Mouse (Mus musculus) stomach, embryonic 14.5 days (tissue): ENCODE results near the gene Mapk14. TPM values are rescaled to one million over a fixed set of nuclear protein-coding genes. Genes with fewer than 3 reads are reported as not detected.

Experiments
- ATAC-seq: fragments of 200-750 bp; cut with Nextera tagmentation; 2 replicates; pipeline ENCODE4 v1.8.0; 2017; ENCODE audit warnings: low read depth, moderate TSS enrichment; ENCODE audit not compliant: insufficient number of reproducible peaks, insufficient read depth, low FRiP score
- H3K27ac ChIP-seq: fragments of 300-500 bp; sonication (generic); 2 replicates; pipeline ENCODE4 v1.5.1; 2014; ENCODE audit warnings: mild to moderate bottlenecking, low read length, moderate library complexity, mixed read lengths
- H3K27me3 ChIP-seq: fragments of 300-500 bp; sonication (generic); 2 replicates; pipeline ENCODE4 v1.6.1; 2014; ENCODE audit warnings: low read length, control low read depth, mixed read lengths; ENCODE audit not compliant: control insufficient read depth, insufficient read depth
- H3K36me3 ChIP-seq: fragments of 300-500 bp; sonication (generic); 2 replicates; pipeline ENCODE4 v1.6.1; 2014; ENCODE audit warnings: mild to moderate bottlenecking, control low read depth, low read length, moderate library complexity, mixed read lengths; ENCODE audit not compliant: control insufficient read depth, insufficient read depth
- H3K4me1 ChIP-seq: fragments of 300-500 bp; sonication (generic); 2 replicates; pipeline ENCODE4 v1.6.1; 2014; ENCODE audit warnings: low read length, control low read depth, mixed read lengths; ENCODE audit not compliant: control insufficient read depth, insufficient read depth
- H3K4me2 ChIP-seq: fragments of 300-500 bp; sonication (generic); replicated peaks from 2 replicates; pipeline ENCODE4 v1.6.1; 2014; ENCODE audit warnings: low read depth, low read length, control low read depth
- H3K4me3 ChIP-seq: fragments of 300-500 bp; sonication (generic); 2 replicates; pipeline ENCODE4 v1.5.1; 2014; ENCODE audit warnings: low read depth, low read length, control low read depth
- H3K9ac ChIP-seq: fragments of 300-500 bp; sonication (generic); replicated peaks from 2 replicates; pipeline ENCODE4 v1.6.1; 2014; ENCODE audit warnings: low read depth, mild to moderate bottlenecking, control low read depth, low read length, moderate library complexity, mixed read lengths
- H3K9me3 ChIP-seq: fragments of 300-500 bp; sonication (generic); 2 replicates; pipeline ENCODE4 v1.6.1; 2016; ENCODE audit warnings: low read depth, low read length, control low read depth; ENCODE audit not compliant: control insufficient read depth
- WGBS: fragments of 180-500 bp; shearing (Covaris S2); extraction: QIAGEN DNeasy Blood & Tissue Kit; methylation state at CpG from one replicate; pipeline ENCODE4 v1.1.7; 2014; 5-methylcytosine and 5-hydroxymethylcytosine counted together
- polyA plus RNA-seq: library from polyadenylated mRNA; unstranded; fragments of >200 nt; fragmentation: Nextera tagmentation; extraction: Ambion mirVana; gene quantifications from 2 replicates; pipeline ENCODE4 v1.2.1, GENCODE M21; 2014

Gene Mapk14
- polyA plus RNA-seq, 1 experiment from 2014 or later, result 53.4 TPM

GRCm38 (mm10) chr17:28736486-28736885 lies 45.4 kb downstream of the Mapk14 start:
- H3K27ac ChIP-seq, result no peak overlapping the region
- no peaks in the 10 kb centered on the region for H3K4me1 ChIP-seq
- no peak overlapping the region for H3K9ac ChIP-seq
- no peaks in the 10 kb centered on the region for H3K9me3 ChIP-seq
- peaks cover 39% of the 10 kb centered on the region for H3K36me3 ChIP-seq
- H3K4me3 ChIP-seq, result no peak overlapping the region
- H3K27me3 ChIP-seq, result no peaks in the 10 kb centered on the region
- ATAC-seq, result no peak
- no peak overlapping the region for H3K4me2 ChIP-seq
- WGBS, result 79% methylated on average over 4 of the region's 4 CpGs

- WGBS, result 79% methylated on average over 4 of the region's 4 CpGs
- no peak overlapping the region for H3K4me2 ChIP-seq
Observed at GRCm38 (mm10) chr17:28737973-28738372, 46.8 kb downstream of the Mapk14 start.

DNA sequence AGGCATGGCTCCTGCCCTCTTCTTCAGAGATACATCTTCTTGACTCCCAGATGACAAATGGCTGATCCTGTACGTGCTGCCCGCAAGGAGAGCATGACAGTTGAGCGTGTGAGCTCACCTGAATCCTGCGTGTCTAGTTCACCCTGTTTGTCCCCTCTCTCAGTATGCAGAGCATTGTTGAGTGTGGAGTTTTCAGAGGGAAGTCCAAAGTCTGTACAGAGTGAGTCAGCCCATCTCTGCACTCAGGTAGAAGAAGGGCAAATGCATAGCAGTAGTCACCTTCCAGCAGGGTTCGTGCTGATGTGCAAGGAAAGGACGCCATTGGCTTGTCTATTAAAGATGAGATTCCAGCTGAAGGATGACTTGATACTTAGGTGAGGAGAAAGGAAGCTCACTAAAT lies 48.1 kb downstream of the Mapk14 start:
- Histone ChIP-seq H3K9me3 (no peaks in the 10 kb centered on the region), H3K4me1 (no peaks in the 10 kb centered on the region), H3K27me3 (no peaks in the 10 kb centered on the region), H3K27ac (no peak overlapping the region), H3K4me3 (no peak overlapping the region), H3K4me2 (no peak overlapping the region), H3K9ac (no peak overlapping the region), H3K36me3 (peaks cover 48% of the 10 kb centered on the region)
- ATAC-seq, result no peak
- 91% methylated on average over 6 of the region's 6 CpGs for WGBS

More at GRCm38 (mm10) chr17:28737973-28738372, 46.8 kb downstream of the Mapk14 start:
- ATAC-seq, result no peak
- no peak overlapping the region for H3K27ac ChIP-seq
- no peaks in the 10 kb centered on the region for H3K27me3 ChIP-seq
- no peaks in the 10 kb centered on the region for H3K4me1 ChIP-seq
- H3K4me3 ChIP-seq, result no peak overlapping the region
- H3K36me3 ChIP-seq, result peaks cover 38% of the 10 kb centered on the region; the same call in 1 of the 2 replicates
- H3K9ac ChIP-seq, result no peak overlapping the region
- no peaks in the 10 kb centered on the region for H3K9me3 ChIP-seq

GRCm38 (mm10) chr17:28743145-28743866 lies 52.2 kb downstream of the Mapk14 start:
- no peak overlapping the region for H3K4me2 ChIP-seq

DNA sequence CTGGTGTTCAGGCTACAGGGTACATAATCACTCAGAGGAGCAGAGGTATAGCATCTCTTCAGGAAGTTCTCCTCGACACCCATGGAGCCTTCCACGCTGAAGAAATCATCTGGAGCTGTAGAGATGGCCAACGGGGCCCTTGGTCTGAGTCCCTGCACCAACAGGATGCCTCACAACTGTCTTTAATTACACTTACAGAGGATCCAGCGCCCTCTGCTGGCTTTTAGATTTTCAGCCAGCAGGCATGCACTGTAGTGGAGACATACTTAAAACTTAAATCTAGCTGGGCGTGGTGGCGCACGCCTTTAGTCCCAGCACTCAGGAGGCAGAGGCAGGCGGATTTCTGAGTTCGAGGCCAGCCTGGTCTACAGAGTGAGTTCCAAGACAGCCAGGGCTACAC lies 52.8 kb downstream of the Mapk14 start:
- Histone ChIP-seq H3K36me3 (peaks cover 73% of the 10 kb centered on the region), H3K27ac (no peak overlapping the region), H3K9me3 (no peaks in the 10 kb centered on the region), H3K27me3 (no peaks in the 10 kb centered on the region), H3K4me1 (no peaks in the 10 kb centered on the region), H3K9ac (no peak overlapping the region), H3K4me3 (no peak overlapping the region), H3K4me2 (no peak overlapping the region)
- 90% methylated on average over 9 of the region's 9 CpGs for WGBS
- ATAC-seq, result no peak

More at GRCm38 (mm10) chr17:28743145-28743866, 52.2 kb downstream of the Mapk14 start:
- Histone ChIP-seq H3K4me3 (no peak overlapping the region), H3K27ac (no peak overlapping the region), H3K4me1 (no peaks in the 10 kb centered on the region), H3K9me3 (no peaks in the 10 kb centered on the region), H3K9ac (no peak overlapping the region), H3K36me3 (peaks cover 72% of the 10 kb centered on the region), H3K27me3 (no peaks in the 10 kb centered on the region)
- 91% methylated on average over 11 of the region's 11 CpGs for WGBS
- ATAC-seq, result no peak

- Histone ChIP-seq H3K36me3 (peaks cover 61% of the 10 kb centered on the region), H3K4me2 (no peak overlapping the region), H3K9ac (no peak overlapping the region), H3K27ac (no peak overlapping the region), H3K4me1 (no peaks in the 10 kb centered on the region), H3K27me3 (no peaks in the 10 kb centered on the region), H3K4me3 (no peak overlapping the region), H3K9me3 (no peaks in the 10 kb centered on the region)
- no peak for ATAC-seq
- 70% methylated on average over 6 of the region's 6 CpGs for WGBS
Observed at GRCm38 (mm10) chr17:28745773-28746172, 54.6 kb downstream of the Mapk14 start.

GRCm38 (mm10) chr17:28748001-28748400 lies 56.9 kb downstream of the Mapk14 start:
- ATAC-seq, result no peak
- Histone ChIP-seq H3K4me3 (no peak overlapping the region), H3K27ac (no peak overlapping the region), H3K4me1 (no peaks in the 10 kb centered on the region), H3K9ac (no peak overlapping the region), H3K36me3 (peaks cover 46% of the 10 kb centered on the region), H3K27me3 (no peaks in the 10 kb centered on the region), H3K9me3 (no peaks in the 10 kb centered on the region), H3K4me2 (no peak overlapping the region)
- WGBS, result 83% methylated on average over 4 of the region's 4 CpGs

- H3K27me3 ChIP-seq, result no peaks in the 10 kb centered on the region
- H3K27ac ChIP-seq, result no peak overlapping the region
- no peak overlapping the region for H3K9ac ChIP-seq
- H3K4me2 ChIP-seq, result no peak overlapping the region
- H3K4me1 ChIP-seq, result no peaks in the 10 kb centered on the region
- 82% methylated on average over 6 of the region's 6 CpGs for WGBS
- no peaks in the 10 kb centered on the region for H3K9me3 ChIP-seq
- H3K4me3 ChIP-seq, result no peak overlapping the region
- peaks cover 25% of the 10 kb centered on the region for H3K36me3 ChIP-seq
- no peak for ATAC-seq
Observed at GRCm38 (mm10) chr17:28750580-28750979, 59.5 kb downstream of the Mapk14 start.

- no peaks in the 10 kb centered on the region for H3K27me3 ChIP-seq
- WGBS, result 65% methylated on average over 5 of the region's 5 CpGs
- no peak overlapping the region for H3K9ac ChIP-seq
- H3K9me3 ChIP-seq, result no peaks in the 10 kb centered on the region
- no peaks in the 10 kb centered on the region for H3K4me1 ChIP-seq
- H3K4me2 ChIP-seq, result no peak overlapping the region
- H3K27ac ChIP-seq, result no peak overlapping the region
- H3K36me3 ChIP-seq, result no peaks in the 10 kb centered on the region
- no peak for ATAC-seq
- H3K4me3 ChIP-seq, result no peak overlapping the region
Observed at GRCm38 (mm10) chr17:28756447-28756846, 65.3 kb downstream of the Mapk14 start.
